Mouse (Mus musculus): ENCODE data around the gene Ibsp.

Ibsp gene

GRCm38 (mm10) chr5:104342881-104343280 is 43.9 kb downstream of the Ibsp start:
- DNase-seq (ENCODE audit: low spot score) = peak; percentile 75

DNA sequence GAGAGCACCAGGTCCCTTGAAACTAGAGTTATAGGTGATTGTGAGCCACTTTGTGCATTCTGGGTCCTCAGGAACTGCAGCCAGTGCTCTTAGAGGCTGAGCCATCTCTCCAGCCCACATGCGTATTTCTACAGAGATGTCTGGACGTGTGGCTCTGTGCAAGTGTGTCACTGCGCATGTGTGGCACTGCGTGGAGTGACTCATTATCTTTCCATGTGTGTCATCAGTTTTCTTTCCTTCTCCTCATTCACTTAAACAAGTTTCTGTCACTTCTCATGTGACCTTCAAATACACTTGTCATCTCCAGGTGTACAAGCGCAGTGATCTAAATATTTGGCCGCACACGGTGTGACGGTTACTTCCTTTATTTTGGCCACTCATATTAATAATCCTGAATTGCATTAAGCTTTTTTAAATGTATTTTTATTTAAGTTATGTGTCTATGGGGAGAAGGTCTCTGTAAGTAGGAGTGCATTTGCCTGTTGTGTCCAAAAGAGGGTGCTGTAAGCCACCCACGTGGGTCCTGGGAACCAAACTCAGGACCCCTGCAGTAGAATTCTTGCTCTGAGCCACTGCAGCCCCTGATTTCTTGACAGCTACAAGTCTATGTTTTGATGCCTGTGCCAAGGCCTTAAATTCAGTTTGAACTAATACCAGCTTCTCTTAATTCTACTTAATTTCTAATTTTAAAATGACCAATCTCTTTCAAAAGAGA is 45.7 kb downstream of the Ibsp start:
- DNase-seq (ENCODE audit: low spot score) = peak; percentile 48

DNA sequence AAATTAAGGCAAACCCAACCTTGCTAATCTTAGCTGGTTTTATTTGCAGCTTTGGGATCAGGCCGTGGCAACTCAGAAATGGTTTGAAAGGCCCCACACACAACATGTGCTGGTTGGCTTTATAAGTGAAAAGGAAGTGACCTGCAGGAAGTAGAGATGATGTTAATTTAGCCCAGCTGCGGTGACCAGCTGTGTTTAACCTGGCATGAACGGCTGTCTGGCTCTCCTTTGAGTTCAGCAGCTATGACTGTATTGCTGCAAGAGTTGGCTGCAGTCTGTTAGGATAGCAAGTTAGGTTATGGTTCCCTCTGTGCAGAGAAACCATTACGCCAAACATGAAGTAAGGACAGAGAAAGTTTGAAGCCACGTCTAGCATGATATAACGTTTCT is 46.3 kb downstream of the Ibsp start:
- peak; percentile 84 for DNase-seq (ENCODE audit: low spot score)

GRCm38 (mm10) chr5:104351041-104351440 is 52.1 kb downstream of the Ibsp start:
- DNase-seq (ENCODE audit: low spot score) = no peak

- DNase-seq (ENCODE audit: low spot score) = peak; percentile 49
These were observed 52.9 kb downstream of the Ibsp start for GRCm38 (mm10) chr5:104351874-104352273.

DNA sequence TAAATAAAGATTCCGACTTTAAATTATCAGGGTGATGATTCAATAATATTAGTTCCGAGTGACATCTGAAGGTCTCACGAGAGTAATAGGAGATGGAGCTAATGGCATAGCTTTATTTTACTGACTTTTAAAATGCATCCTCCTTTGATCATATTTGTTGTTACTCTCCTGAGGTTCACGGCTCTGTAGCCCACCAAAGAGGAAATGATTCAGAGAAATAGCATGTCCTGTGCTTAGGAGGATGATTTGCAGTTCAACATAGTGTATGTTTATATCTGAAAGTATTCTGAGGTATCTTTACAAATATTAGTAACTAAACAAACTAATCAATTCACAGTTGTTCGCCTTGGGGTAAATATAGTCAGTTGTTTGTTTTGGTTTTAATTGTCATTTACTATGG is 58.6 kb downstream of the Ibsp start:
- no peak for DNase-seq (ENCODE audit: low spot score)

DNA sequence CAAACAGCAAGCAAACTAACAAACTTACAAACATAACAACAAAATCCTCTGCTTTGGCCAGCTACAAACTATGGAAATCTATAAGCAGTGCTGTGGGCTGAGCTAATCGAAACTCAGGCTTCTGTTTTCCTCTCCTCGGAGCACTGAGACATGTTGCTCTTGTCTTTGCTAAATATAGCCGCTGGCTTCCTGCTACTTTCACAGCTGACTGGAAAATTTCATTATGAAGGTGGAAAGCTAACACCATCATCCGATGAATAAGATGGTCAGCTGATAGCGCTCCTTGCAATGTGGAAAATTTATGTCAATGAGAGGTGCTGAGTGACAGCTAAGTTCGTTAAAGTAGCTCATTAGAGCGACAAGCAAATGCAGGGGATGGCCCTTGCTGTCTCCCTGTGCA is 59.6 kb downstream of the Ibsp start:
- DNase-seq (ENCODE audit: low spot score) = no peak

- DNase-seq (ENCODE audit: low spot score) = no peak
These were observed 60.3 kb downstream of the Ibsp start for GRCm38 (mm10) chr5:104359257-104359656.

Data from adipocyte (in vitro differentiated cells).